Mouse (Mus musculus) duodenum, adult 2 months (tissue): ENCODE measurements around the gene Sf3a2. TPM values are rescaled to one million over a fixed set of nuclear protein-coding genes. Genes with fewer than 3 reads are reported as not detected.

Experiments used
- polyA plus RNA-seq: library from polyadenylated mRNA; depleted of rRNA; stranded (reverse); fragments of >200 nt; gene quantifications from 2 replicates; pipeline ENCODE4 v1.2.3, GENCODE M21; 2012; ENCODE audit warnings: low replicate concordance; rRNA removed

Gene Sf3a2
- polyA plus RNA-seq, result 50.6 and 68.2 TPM in 2 replicates

DNA sequence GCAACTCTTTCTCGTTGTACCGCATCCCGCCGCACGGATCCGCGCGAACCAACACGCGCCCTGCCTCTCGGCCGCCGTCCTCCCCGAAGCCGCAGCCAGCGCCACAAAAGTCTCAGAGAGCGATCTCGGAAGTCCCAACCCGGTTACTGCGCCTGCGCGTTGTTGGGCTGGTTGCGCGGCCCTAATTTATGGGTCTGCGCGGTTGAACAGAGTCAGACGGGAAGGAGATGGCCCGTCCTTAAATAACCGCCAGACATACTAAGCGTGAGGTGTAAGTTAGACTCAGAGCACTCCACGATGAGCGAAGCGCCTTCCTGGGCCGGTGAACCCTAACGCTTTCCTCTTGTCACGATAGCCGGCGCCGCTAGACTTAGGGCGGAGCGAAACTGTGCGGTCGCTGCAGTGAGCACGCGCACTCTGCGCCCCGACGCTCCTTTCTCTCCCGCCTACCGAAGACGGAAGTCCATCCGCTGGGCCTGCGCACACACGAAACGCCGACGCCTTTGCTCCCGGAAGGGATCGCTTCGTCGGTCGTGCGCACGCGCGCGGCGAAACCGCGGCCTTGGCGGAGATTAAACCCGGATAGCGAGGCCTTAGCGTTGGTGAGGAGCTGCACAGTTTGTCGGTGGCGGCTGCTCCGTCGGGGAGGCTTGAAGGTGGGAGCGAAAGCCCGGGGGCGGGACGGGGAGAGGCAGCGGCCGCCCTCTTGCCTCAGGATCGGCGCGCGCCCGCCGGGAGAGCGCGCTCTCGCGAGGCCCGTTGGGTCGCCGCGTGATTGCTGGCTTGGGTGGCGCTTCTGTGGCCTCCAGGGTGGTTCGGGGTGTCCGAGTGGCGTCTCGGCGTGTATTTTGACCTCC, at the start of gene Sf3a2, which contains the start of gene Plekhj1:
Gene Sf3a2 (plus strand): TSS at position 49 of the 857 bp plus-strand sequence.
Gene Plekhj1 (minus strand): TSS at position 477 of the 857 bp plus-strand sequence.

DNA sequence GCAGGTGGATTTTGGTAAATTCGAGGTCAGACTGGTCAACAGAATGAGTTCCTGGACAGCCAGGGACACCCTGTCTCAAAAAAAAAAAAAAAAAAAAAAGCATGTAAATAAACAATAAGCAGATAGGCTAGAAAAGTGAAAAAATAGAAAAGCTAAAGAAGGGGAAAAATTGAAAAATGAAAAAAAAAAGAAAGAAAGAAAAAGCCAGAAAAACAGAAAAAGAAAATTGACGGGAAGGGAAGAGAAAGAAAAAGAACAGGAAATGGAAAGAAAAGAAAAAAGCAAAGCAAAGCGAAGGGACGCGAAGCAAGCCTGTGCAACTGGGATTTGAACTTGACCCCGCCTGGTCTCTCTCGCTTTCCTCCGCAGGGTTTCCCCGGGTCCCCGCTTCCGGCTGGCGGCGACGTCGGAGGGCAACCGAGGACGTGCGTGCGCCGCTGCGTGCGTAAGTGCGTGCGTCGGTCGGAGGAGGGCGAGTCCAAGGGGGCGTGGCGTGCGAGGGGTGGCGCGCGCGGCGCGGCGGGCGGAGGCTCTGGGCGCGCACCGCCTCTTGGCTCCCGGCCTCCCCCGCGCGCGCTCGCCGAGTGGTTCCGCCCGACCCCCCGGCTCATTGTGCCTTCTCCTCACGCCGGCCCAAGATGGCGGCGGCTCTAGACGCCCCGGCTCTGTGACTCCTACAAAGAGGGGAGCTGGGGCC, 43.3 kb upstream of the Sf3a2 start, which contains the start of gene Dot1l:
Gene Dot1l (plus strand): TSS at position 613 of the 697 bp plus-strand sequence.

DNA sequence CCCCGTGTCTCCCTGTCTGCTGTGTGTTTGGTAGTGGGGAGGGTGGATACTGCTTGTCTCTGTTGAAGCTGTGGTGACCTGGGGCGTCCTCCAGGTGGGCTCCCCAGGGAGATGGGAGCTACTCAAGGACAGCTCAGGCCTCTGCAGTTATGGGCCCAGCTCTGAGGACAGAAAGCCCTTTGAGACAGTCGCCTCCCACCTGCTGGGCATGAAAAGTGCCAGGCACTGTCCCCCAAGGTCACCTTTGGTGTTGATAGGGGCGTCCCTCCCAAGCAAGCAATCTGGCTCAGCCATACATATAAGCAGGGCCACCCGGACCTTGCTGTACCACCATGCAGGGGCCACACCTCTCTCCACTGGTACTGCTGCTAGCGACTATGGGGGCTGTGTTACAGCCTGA, 6.9 kb downstream of the Sf3a2 start, which contains the start of gene Amh:
Gene Amh (plus strand): TSS at position 328 of the 400 bp plus-strand sequence.

DNA sequence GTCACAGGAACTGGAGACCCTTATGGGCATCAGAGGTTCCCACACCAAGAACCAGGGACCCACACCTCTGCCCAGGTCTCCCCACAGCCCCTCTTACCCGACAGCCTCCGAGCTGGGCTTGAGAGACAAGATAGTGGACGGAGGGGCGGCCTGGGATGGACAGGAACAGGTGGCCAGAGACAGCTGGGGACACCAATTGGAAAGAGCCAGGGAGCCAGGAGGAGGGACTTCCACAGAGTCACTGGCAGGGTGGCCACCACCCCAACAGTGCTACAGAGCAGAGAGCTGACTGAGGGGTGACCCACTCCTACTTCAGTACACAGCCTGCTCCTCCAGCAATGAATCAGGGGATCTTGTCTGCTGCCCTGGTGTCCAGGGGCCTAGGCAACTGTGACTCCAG, 15.4 kb downstream of the Sf3a2 start, which contains the start of gene Jsrp1:
Gene Jsrp1 (minus strand): TSS at position 133 of the 400 bp plus-strand sequence.

DNA sequence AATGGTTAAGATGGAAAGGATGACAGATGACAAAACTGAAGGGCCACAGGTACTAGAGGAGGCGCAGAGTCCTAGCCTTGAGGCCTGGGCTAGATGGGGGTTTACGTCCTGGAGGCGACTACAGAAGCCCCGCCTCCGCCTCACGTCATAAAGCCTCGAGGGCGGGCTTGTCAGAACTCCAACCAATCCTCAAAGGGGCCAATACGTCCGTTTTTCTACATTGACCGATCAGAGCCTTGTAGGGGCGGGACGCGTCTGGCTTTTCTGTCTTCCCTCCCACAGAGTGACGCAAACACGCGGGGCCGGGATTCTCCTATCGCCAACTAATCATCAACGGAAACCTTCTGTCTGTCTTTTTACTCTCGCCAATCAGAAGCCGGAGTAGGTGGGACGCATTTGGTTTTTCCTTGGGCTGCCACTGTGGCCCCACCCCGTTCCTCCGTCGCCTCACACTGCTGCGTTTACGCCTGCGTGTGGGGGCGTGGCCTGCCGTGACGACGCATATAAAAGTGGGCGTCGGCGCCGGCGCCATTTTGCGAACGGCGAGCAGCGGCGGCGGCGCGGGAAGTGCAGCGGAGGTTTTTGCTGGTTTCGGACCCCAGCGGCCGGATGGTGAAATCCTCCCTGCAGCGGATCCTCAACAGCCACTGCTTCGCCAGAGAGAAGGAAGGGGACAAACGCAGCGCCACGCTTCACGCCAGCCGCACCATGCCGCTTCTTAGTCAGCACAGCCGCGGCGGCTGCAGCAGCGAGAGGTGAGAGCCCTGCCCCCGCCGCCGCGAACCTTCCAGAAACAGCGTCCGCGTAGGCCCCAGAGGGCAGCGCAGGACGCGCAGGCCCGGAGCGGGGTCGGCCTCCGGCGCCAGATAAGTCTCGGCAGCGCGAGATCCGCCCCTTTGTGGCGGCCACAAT, 28.4 kb downstream of the Sf3a2 start, which contains the start of gene Oaz1:
Gene Oaz1 (plus strand): TSS at position 506 of the 912 bp plus-strand sequence.

DNA sequence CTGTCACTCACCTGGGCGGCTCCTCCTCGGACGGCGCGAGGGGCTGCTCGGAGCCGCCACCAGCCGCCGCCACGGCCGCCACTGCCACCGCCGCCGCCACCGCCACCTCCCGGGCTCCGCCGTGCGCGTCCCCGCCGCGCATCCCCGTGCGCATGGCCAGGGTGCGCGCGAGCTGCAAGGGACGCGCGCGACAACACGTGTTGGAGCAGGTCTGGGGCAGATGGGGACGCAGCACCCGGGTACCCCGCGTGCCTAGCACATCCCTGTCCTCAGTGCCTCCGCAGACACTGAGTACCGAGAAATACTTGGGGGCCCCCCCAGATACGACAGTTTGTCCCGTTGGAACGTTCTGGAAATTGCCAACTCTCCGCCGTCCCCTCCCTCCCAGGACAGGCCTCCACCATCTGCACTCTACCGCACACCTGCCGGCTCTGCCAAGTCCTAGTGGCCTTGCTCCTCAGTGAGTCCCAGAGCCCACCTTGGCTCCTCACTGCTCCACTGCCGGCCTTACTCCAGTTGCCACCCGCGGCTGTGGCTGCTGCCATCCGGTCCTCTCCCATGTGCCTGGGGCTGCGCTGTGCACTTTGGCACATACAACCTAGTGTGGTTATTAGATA, 46.0 kb downstream of the Sf3a2 start, which contains the start of gene Lingo3:
Gene Lingo3 (minus strand): TSS at position 109 of the 617 bp plus-strand sequence.

Other genes starting within 250 kb of the Sf3a2 start
- 50.2 and 62.3 TPM in 2 replicates for gene Rexo1, start 236.6 kb upstream of the Sf3a2 start, polyA plus RNA-seq
- 22.7 and 36.3 TPM in 2 replicates for gene Klf16, start 220.9 kb upstream of the Sf3a2 start, polyA plus RNA-seq
- gene Abhd17a, start 207.9 kb upstream of the Sf3a2 start, polyA plus RNA-seq, result 502 and 1,087 TPM in 2 replicates
- gene Scamp4, start 195.3 kb upstream of the Sf3a2 start, polyA plus RNA-seq, result 164 and 176 TPM in 2 replicates
- 23.9 and 33.1 TPM in 2 replicates for gene Adat3, start 195.3 kb upstream of the Sf3a2 start, polyA plus RNA-seq
- 1.7 and 2.4 TPM in 2 replicates for gene Gm49322, start 192.2 kb upstream of the Sf3a2 start, polyA plus RNA-seq
- 194 and 256 TPM in 2 replicates for gene Csnk1g2, start 175.4 kb upstream of the Sf3a2 start, polyA plus RNA-seq
- 70.9 and 83.2 TPM in 2 replicates for gene Btbd2, start 141.1 kb upstream of the Sf3a2 start, polyA plus RNA-seq
- gene Mknk2, start 120.1 kb upstream of the Sf3a2 start, polyA plus RNA-seq, result 147 TPM in 2 replicates
- 28.1 and 37.8 TPM in 2 replicates for gene Mob3a, start 96.2 kb upstream of the Sf3a2 start, polyA plus RNA-seq
- gene Izumo4, start 96.0 kb upstream of the Sf3a2 start, polyA plus RNA-seq, result 20.8 and 44.8 TPM in 2 replicates
- gene Ap3d1, start 55.9 kb upstream of the Sf3a2 start, polyA plus RNA-seq, result 80.7 and 89.3 TPM in 2 replicates
- 53.5 and 58.4 TPM in 2 replicates for gene Dot1l, start 43.0 kb upstream of the Sf3a2 start, polyA plus RNA-seq
- gene Plekhj1, start 428 bp downstream of the Sf3a2 start, polyA plus RNA-seq, result 44.6 and 62.2 TPM in 2 replicates
- 0.54 and 2.5 TPM in 2 replicates for gene Amh, start 7.0 kb downstream of the Sf3a2 start, polyA plus RNA-seq
- not detected in 2 replicates for gene Jsrp1, start 15.3 kb downstream of the Sf3a2 start, polyA plus RNA-seq
- 955 and 1,664 TPM in 2 replicates for gene Oaz1, start 28.5 kb downstream of the Sf3a2 start, polyA plus RNA-seq
- gene Lingo3, start 45.8 kb downstream of the Sf3a2 start, polyA plus RNA-seq, result 0.02 and 0.07 TPM in 2 replicates
- 89.4 and 104 TPM in 2 replicates for gene Lsm7, start 57.0 kb downstream of the Sf3a2 start, polyA plus RNA-seq
- gene Sppl2b, start 57.1 kb downstream of the Sf3a2 start, polyA plus RNA-seq, result 80.9 and 86.1 TPM in 2 replicates
- gene Tmprss9, start 73.7 kb downstream of the Sf3a2 start, polyA plus RNA-seq, result 0.78 and 3.7 TPM in 2 replicates
- gene Timm13, start 102.8 kb downstream of the Sf3a2 start, polyA plus RNA-seq, result 217 and 283 TPM in 2 replicates
- 30.0 and 34.9 TPM in 2 replicates for gene Lmnb2, start 120.0 kb downstream of the Sf3a2 start, polyA plus RNA-seq
- 14.8 and 34.1 TPM in 2 replicates for gene Gadd45b, start 131.9 kb downstream of the Sf3a2 start, polyA plus RNA-seq
- 0.56 and 1.3 TPM in 2 replicates for gene Gng7, start 216.7 kb downstream of the Sf3a2 start, polyA plus RNA-seq
- gene Diras1, start 227.5 kb downstream of the Sf3a2 start, polyA plus RNA-seq, result 0.29 and 0.68 TPM in 2 replicates
- gene Slc39a3, start 239.2 kb downstream of the Sf3a2 start, polyA plus RNA-seq, result 26.2 and 32.8 TPM in 2 replicates